Mouse (Mus musculus): ENCODE data around the gene Dhx9. TPM values are rescaled to one million over a fixed set of nuclear protein-coding genes. Genes with fewer than 3 reads are reported as not detected.
"Not testable (repeated sequence)": the region's sequence is repeated elsewhere in the genome, so short reads cannot be mapped to it uniquely, and the experiment has no call there.

Gene Dhx9
- total RNA-seq (2022), result 10 to 100 TPM; 18.8 to 23.4 (median 20.3) TPM

GRCm38 (mm10) chr1:153487500-153487879 is at the start of gene Dhx9:
TSS of gene Dhx9 (minus strand) at chr1:153487660.
- DNase-seq (ENCODE audit: low spot score in 2 of 2), result peak; percentile 98

GRCm38 (mm10) chr1:153535611-153536010 is 48.2 kb upstream of the Dhx9 start:
- no peak for DNase-seq (ENCODE audit: low spot score in 2 of 2)

- not testable (repeated sequence) for DNase-seq (ENCODE audit: low spot score in 2 of 2)
Observed at GRCm38 (mm10) chr1:153532896-153533295, 45.4 kb upstream of the Dhx9 start.

- no peak for DNase-seq (ENCODE audit: low spot score in 2 of 2)
Observed at GRCm38 (mm10) chr1:153532234-153532841, 44.9 kb upstream of the Dhx9 start.

- no peak for DNase-seq (ENCODE audit: low spot score in 2 of 2)
Observed at GRCm38 (mm10) chr1:153531677-153532233, 44.3 kb upstream of the Dhx9 start.

GRCm38 (mm10) chr1:153522116-153522515 is 34.7 kb upstream of the Dhx9 start:
- no peak for DNase-seq (ENCODE audit: low spot score in 2 of 2)

DNA sequence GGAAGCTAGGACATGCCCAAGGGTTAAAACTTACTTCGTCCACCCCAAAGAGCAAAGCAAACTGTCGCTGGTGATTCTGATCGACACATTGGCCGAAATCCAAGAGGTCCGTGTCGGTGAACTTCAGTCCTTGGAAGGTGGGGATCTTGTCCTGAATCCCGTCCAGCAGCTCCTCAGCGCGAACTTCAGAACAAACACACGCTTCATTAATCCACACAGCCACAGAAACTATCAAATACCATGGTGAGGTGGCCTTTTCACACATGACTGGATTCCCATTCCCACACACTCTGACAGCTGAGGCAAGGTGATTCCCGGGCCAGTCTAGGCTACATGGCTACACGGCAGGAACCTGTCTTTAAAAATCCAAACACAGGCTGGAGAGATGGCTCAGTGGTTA is 27.9 kb upstream of the Dhx9 start:
- DNase-seq (ENCODE audit: low spot score in 2 of 2), result no peak

DNA sequence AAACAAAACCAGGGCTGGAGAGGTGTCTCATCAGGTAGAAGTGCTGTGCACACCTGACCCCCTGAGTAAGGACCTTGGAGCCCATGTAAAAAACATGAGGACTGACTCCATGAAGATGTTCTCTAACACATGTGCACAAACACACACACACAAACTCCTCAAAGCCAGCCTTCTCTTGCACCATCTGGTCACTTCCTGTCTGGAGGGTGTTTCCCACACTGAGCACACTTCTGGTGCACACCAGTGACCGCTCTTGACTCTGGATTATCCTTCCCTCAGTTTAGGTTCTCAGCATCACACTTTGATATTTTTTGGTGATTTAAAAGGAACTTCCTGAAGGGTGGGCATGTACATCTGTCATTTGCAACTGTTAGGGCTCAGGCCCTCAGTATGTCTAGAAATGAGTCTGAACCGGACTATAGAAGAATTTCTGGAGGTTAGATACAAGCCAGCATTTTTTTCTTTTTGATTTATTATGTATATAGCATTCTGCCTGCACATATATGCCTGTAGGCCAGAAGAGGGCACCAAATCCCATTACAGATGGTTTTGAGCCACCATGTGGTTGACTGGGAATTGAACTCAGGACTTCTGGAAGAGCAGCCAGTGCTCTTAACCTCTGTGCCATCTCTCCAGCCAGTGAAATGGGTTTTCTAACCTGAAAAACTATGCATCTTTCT is 23.0 kb upstream of the Dhx9 start:
- DNase-seq (ENCODE audit: low spot score in 2 of 2), result no peak

- not testable (repeated sequence) for DNase-seq (ENCODE audit: low spot score in 2 of 2)
Observed at GRCm38 (mm10) chr1:153509569-153509968, 22.1 kb upstream of the Dhx9 start.

- DNase-seq (ENCODE audit: low spot score in 2 of 2), result no peak
Observed at GRCm38 (mm10) chr1:153509012-153509411, 21.6 kb upstream of the Dhx9 start.

DNA sequence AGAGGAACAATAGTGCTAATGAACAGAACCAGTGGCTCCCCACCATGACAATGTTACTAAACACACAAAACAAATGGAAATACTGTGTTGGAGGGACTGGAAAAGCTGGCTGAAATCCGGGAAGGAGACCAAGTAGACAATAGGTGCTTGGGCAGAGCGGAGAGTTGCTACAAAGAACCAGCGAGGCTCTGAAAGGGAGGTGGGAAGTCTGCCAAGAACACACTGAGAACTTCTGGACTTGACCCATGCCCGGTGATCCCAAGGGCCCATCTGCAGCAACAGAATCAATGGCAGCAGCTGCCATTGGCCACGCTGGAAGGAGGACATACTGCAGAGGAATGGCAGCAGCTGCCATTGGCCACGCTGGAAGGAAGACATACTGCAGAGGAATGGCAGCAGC is 18.8 kb upstream of the Dhx9 start:
- DNase-seq (ENCODE audit: low spot score in 2 of 2), result no peak

GRCm38 (mm10) chr1:153501644-153502321 is 14.3 kb upstream of the Dhx9 start:
- no peak for DNase-seq (ENCODE audit: low spot score in 2 of 2)

DNA sequence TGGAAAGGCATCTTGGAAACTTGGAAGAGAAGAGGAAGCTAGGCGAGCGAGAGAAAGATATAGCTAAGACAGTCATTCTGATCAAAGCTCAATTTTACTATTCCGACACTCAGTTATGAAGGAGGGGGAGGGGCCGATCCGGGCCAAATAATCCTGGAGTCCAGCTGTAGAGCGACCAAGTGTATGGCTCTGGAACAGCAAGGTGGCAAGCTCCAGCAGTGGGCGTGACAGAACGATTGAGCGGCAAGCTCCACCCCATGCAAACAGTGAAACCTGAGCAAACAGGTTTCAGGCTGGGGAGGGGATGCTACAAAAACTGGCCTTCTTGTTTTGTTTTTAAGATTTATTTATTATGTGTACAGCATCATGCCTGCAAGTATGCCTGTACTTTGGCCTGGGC is 12.6 kb upstream of the Dhx9 start:
- DNase-seq (ENCODE audit: low spot score in 2 of 2), result no peak

DNA sequence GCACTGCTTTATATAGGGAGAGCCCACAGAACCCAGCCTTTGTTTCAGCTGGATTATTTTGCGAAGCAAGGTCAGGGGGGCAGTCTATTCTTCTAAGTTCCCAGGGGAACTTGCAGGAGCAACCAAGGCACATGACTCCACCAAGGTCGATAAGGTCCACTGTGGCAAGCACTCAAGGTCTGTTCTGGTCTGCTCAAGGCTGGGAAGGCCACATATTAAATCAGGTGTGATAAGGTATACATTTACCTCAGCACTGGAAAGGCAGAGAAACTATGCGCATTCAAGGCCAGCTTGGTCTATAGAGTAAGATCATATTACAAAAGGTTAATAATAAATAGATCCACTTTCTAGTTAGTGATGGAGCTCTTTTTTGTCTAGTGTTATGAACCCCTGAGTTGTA is 8.6 kb upstream of the Dhx9 start:
- DNase-seq (ENCODE audit: low spot score in 2 of 2), result no peak

DNA sequence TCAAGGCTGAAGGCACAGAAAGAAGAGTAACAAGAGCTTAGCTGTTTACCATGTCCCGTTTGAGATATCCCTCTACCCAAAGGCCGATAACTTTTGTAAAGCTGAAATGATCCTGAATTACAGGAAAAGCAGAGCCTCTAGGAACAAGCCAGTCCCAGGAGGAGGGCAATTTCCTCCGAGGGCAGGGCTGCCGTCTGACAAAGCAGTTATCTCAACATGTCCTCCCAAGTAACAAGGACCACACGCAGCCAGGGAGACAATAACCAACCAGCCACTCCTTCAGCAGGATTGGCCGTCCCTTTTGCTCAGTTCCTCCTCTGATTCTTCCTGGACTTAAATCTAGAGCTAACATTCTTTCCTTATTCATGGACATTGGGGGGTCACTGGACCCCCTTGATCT is 6.5 kb upstream of the Dhx9 start:
- DNase-seq (ENCODE audit: low spot score in 2 of 2), result no peak

GRCm38 (mm10) chr1:153493338-153493737 is 5.9 kb upstream of the Dhx9 start:
- no peak for DNase-seq (ENCODE audit: low spot score in 2 of 2)

DNA sequence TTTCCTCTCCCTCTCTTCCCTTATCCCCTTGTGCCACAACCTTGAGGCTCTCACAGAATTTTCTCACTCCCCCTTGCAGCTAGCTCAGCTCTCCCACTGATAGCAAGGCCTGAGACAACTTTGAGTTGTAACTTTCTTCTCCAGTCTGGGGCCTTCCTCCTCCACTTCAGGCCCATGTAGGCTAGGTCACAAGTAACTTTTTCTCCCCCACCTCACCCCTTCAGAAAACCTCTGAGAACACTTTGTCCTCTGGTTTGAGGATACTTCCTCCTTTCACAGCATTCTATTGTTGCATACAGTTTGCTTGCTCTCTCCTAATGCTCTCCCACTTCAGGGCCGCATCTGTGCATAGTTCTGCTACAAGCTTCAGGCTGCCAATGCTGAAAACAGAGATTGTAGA is 4.4 kb upstream of the Dhx9 start:
- DNase-seq (ENCODE audit: low spot score in 2 of 2), result no peak

DNA sequence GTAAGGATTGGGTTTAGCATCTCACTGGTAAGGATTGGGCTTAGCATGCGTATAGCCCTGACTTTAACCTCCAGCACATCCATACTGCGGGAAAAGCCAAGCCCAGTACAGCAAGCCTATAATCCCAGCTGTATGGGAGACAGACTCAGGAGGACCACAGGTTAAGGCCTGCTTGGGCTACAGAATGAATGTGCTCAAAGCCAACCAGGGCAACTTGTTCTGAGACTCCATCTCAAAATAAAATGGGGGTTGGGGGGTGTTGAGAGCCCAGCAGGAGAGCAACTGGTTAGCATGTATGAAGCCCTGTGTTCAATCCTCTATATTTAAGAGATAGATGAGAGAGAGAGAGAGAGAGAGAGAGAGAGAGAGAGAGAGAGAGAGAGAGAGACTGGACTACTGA is 3.9 kb upstream of the Dhx9 start:
- DNase-seq (ENCODE audit: low spot score in 2 of 2), result no peak

DNA sequence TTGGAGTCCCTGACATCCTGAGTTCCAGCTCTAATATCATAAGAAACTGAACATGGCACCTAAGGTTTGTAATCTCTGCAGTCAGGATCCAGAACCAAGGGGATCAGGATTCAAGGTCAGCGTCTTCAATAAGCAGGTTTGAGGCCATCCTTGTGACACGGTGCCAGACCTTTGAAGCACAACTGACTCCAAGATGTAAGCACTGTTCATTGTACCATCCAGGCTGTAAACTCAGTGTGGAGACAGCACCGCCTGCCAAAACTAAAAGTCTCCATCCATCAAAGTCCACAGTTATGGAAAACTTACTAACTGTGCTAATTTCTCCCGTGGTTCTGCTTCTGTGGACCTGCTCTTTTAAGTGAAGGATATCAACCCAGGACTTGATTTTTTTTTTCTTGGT is 2.5 kb upstream of the Dhx9 start:
- no peak for DNase-seq (ENCODE audit: low spot score in 2 of 2)

DNA sequence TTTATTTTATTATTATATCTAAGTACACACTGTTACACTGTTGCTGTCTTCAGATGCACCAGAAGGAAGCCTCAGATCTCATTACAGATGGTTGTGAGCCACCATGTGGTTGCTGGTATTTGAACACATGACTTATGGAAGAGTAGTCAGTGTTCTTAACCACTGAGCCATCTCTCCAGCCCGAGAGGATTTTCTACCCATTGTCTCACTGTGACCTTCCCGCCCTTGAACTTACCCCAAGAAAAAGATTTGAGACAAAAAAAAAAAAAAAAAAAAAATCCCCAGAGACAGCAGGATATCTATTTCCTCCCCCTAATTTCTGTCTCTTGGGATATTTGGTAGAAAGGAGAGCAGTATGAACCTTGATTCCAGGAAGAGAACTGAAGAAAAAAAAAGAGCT is 2.1 kb upstream of the Dhx9 start:
- no peak for DNase-seq (ENCODE audit: low spot score in 2 of 2)

- no peak for DNase-seq (ENCODE audit: low spot score in 2 of 2)
Observed at GRCm38 (mm10) chr1:153489132-153489531, 1.7 kb upstream of the Dhx9 start.

DNA sequence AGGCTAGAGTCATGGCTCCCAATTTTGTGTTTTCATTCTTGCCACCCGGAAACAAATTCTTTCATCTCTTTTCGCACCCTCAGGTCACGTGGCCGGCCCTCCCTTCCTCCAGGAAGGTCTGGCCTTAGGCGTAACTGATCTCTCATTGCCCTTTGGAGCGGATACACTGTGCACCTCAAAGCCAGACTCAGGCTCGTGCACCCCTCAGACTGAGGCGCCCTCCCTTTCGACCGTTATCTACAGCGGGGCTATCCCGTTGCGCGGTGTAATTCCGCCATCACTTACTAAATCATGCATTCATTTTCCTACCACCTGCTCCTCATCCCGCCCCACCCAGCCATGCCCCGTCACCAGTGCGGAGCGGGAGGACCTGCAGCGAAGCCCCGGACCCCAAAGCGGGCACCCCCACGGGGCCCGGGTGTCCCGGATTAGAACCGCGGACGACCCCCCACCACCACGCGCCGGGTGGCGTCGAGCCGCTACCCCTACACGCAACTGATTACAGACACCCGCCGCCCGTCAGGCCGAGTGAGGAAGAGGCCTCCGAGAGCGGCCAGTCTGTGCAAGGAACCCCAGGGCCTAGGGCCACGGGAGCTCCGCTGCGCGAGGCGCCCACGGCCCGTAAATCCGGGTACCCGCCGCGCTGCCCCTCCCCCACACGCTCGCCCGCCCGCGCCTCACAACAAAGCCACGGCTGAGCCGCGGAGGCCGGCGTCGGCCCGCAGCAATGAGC is 527 bp downstream of the Dhx9 start:
- peak; percentile 17 to 21 for DNase-seq (ENCODE audit: low spot score in 2 of 2)

Data from gastrocnemius, adult 8-10 months (tissue).